Mouse (Mus musculus) liver, embryonic 18 days (tissue): Measurements from ENCODE around the gene Olfr1564. TPM values are rescaled to one million over a fixed set of nuclear protein-coding genes. Genes with fewer than 3 reads are reported as not detected.

Experiments
- polyA plus RNA-seq: library from polyadenylated mRNA; depleted of rRNA; stranded (reverse); fragments of >200 nt; gene quantifications from 2 replicates; pipeline ENCODE4 v1.2.3, GENCODE M21; 2012; rRNA removed

Olfr1564 gene
- 0.01 TPM in 1 of 2 replicates, not detected in the other for polyA plus RNA-seq

GRCm38 (mm10) chr17:33221590-33221989 lies at the start of gene Olfr1564:
Gene Olfr1564, minus strand, starts transcription at chr17:33221690.

DNA sequence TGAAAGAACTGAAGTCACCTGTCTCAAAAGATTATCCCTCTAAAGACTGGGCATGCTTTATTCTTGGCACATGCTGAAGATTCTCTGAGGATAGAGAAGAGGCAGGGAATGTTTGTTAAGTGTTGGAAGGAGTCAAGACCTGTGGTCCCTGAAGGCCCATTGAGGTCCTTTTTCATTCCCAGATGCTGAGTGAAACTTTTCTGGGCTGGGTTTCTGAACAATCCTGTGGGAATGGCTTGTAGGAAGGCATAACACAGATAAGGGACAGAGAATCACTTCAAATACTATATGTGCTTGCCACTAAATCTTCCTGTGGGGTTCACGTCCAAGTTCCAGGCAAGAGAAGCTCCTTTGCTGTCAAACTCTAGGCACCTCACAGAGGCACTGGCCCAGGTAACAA lies 42.9 kb upstream of the Olfr1564 start, which contains the start of gene Olfr63:
Olfr63 (plus strand) TSS at position 301 of the 400 bp plus-strand sequence.

DNA sequence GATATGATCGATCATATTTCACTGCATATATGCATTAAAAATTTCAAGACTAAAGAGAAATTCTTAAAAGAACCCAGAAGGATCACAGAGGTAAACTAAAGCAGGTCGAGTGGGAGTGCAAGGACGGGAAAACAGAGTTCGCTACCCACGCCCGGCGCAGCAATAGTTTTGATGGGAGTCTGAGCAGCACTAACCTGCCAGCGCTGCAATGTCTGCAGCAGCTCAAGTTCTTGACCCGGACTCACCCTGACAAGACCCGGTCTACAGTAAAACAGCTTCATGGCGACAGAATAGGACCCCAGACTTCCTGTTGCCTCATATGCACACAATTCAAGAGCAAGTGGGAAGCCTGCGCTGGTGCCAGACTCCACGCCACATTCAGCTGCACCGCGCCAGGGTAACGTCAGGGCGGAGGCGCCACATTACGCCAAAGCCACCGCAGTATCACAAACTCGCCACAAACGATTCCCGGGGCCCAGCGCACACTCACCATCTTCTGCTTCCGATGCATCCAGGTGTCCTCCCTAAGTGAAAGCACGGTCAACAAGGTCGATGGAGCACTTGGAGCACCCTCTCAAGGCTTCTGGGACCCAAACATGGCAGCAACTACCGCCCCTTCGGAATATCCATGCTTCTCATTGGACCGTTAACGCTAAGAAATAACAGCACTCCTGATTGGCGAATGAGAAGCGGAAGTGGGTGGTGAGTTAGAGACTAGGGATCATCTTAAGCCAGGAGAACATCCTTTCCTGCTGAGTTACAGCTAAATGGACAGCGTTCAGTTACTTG lies 33.2 kb upstream of the Olfr1564 start, which contains the start of gene Zfp955a:
Zfp955a (minus strand) TSS at position 616 of the 789 bp plus-strand sequence.

GRCm38 (mm10) chr17:33191002-33191401 lies 30.5 kb downstream of the Olfr1564 start, which contains the start of gene Olfr239:
Gene Olfr239, plus strand, starts transcription at chr17:33191302.

DNA sequence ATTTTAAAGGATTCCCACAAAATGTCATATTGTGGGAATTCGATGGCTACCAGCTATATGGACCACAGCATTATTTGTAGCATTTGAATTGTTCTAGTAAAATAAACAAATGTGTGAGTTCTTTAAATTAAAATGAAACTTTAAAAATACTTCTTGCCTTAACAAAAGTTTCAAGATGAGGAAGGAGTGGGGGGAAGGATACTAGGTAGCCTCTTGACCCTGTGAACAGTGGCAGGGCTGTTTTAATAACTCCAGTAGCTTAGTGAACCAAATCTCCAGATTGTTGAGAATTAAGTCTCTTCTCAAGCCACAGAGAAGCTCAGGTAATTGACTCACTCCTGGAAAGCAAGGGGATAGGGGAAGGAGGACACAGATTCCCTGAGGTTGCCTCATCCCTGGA lies 53.3 kb downstream of the Olfr1564 start, which contains the start of gene Olfr55:
Olfr55 (plus strand) TSS at position 301 of the 400 bp plus-strand sequence.

Other genes with a start within 250 kb of the Olfr1564 start
- 1.9 TPM in 2 replicates for gene Zfp952, start 228.6 kb downstream of the Olfr1564 start, polyA plus RNA-seq
- gene Zfp763, start 188.3 kb downstream of the Olfr1564 start, polyA plus RNA-seq, result 0.87 and 0.97 TPM in 2 replicates
- gene 4921501E09Rik, start 153.6 kb downstream of the Olfr1564 start, polyA plus RNA-seq, result not detected in 2 replicates
- 0.86 and 0.99 TPM in 2 replicates for gene Zfp563, start 132.4 kb downstream of the Olfr1564 start, polyA plus RNA-seq
- gene Morc2b, start 82.0 kb downstream of the Olfr1564 start, polyA plus RNA-seq, result not detected in 2 replicates
- not detected in 2 replicates for gene Olfr55, start 53.2 kb downstream of the Olfr1564 start, polyA plus RNA-seq
- gene Olfr239, start 30.4 kb downstream of the Olfr1564 start, polyA plus RNA-seq, result not detected in 2 replicates
- 1.8 TPM in 2 replicates for gene Zfp955a, start 33.5 kb upstream of the Olfr1564 start, polyA plus RNA-seq
- not detected in 2 replicates for gene Olfr63, start 43.0 kb upstream of the Olfr1564 start, polyA plus RNA-seq
- 1.3 and 1.5 TPM in 2 replicates for gene Zfp955b, start 67.9 kb upstream of the Olfr1564 start, polyA plus RNA-seq
- gene Zfp81, start 137.2 kb upstream of the Olfr1564 start, polyA plus RNA-seq, result 1.1 and 1.4 TPM in 2 replicates
- gene Zfp101, start 173.0 kb upstream of the Olfr1564 start, polyA plus RNA-seq, result 4.3 and 4.8 TPM in 2 replicates
- not detected in 2 replicates for gene Actl9, start 211.2 kb upstream of the Olfr1564 start, polyA plus RNA-seq